Mouse (Mus musculus): ENCODE measurements at regions not wholly inside any gene's neighbourhood (a gene's known extent, or its start where the extent isn't known, plus 50 kb on each side); places are given as distances from the start of the nearest gene placed in this dataset.
A peak's percentile ranks its signal among the peaks of the same experiment; 100 is the strongest.

GRCm38 (mm10) chr2:18617520-18617919 is 54.7 kb upstream of the Commd3 start:
- Histone ChIP-seq H3K4me1 (replicated peaks) (no peaks in the 10 kb centered on the region), H3K36me3 (no peaks in the 10 kb centered on the region)

GRCm38 (mm10) chr2:18609868-18610185 is 62.4 kb upstream of the Commd3 start:
- Histone ChIP-seq H3K27me3 (replicated peaks) (peaks cover 33% of the 10 kb centered on the region), H3K4me3 (peak overlapping the region; percentile 52), H3K4me1 (replicated peaks) (peaks cover 19% of the 10 kb centered on the region), H3K9me3 (replicated peaks) (no peaks in the 10 kb centered on the region), H3K4me2 (peak overlapping the region; percentile 92), H3K9ac (no peak overlapping the region), H3K36me3 (no peaks in the 10 kb centered on the region), H3K27ac (ENCODE audit: poor library complexity, severe bottlenecking) (no peak overlapping the region)
- 4% methylated on average over 10 of the region's 10 CpGs for WGBS
- no peak for ATAC-seq (ENCODE audit: insufficient number of reproducible peaks, low FRiP score)

More at GRCm38 (mm10) chr2:18617520-18617919, 54.7 kb upstream of the Commd3 start:
- H3K27me3 ChIP-seq (replicated peaks) = peaks cover 34% of the 10 kb centered on the region
- H3K4me2 ChIP-seq = 0 out of 2 replicates have a peak overlapping the region, but pooled peaks have one; percentile 3
- WGBS = 12% methylated on average over 5 of the region's 5 CpGs
- no peak overlapping the region for H3K27ac ChIP-seq (ENCODE audit: poor library complexity, severe bottlenecking)
- no peak for ATAC-seq (ENCODE audit: insufficient number of reproducible peaks, low FRiP score)
- no peak overlapping the region for H3K9ac ChIP-seq
- H3K4me3 ChIP-seq = no peak overlapping the region
- no peaks in the 10 kb centered on the region for H3K9me3 ChIP-seq (replicated peaks)

GRCm38 (mm10) chr2:18609075-18609867 is 62.9 kb upstream of the Commd3 start:
- Histone ChIP-seq H3K36me3 (no peaks in the 10 kb centered on the region), H3K4me1 (replicated peaks) (peaks cover 19% of the 10 kb centered on the region), H3K9me3 (replicated peaks) (no peaks in the 10 kb centered on the region), H3K4me2 (peak overlapping the region; percentile 92), H3K27ac (ENCODE audit: poor library complexity, severe bottlenecking) (no peak overlapping the region), H3K4me3 (peak overlapping the region; percentile 52), H3K27me3 (replicated peaks) (peaks cover 37% of the 10 kb centered on the region), H3K9ac (peak overlapping the region; percentile 57; the same call in 1 of the 2 replicates)
- WGBS = under 1% methylated on average over 51 of the region's 51 CpGs
- ATAC-seq (ENCODE audit: insufficient number of reproducible peaks, low FRiP score) = peak; percentile 57; the same call in 1 of the 2 replicates

- H3K9ac ChIP-seq = peak overlapping the region; percentile 57; the same call in 1 of the 2 replicates
- peak overlapping the region; percentile 92 for H3K4me2 ChIP-seq
- H3K4me1 ChIP-seq (replicated peaks) = peaks cover 19% of the 10 kb centered on the region
- ATAC-seq (ENCODE audit: insufficient number of reproducible peaks, low FRiP score) = peak; percentile 57
- H3K27ac ChIP-seq (ENCODE audit: poor library complexity, severe bottlenecking) = no peak overlapping the region
- WGBS = under 1% methylated on average over 29 of the region's 29 CpGs
- H3K9me3 ChIP-seq (replicated peaks) = no peaks in the 10 kb centered on the region
- peak overlapping the region; percentile 52 for H3K4me3 ChIP-seq
- H3K36me3 ChIP-seq = no peaks in the 10 kb centered on the region
- peaks cover 45% of the 10 kb centered on the region for H3K27me3 ChIP-seq (replicated peaks)
These were observed 63.7 kb upstream of the Commd3 start for GRCm38 (mm10) chr2:18608260-18609074.

- H3K27ac ChIP-seq (ENCODE audit: poor library complexity, severe bottlenecking) = no peak overlapping the region
- peak overlapping the region; percentile 52 for H3K4me3 ChIP-seq
- peaks cover 44% of the 10 kb centered on the region for H3K27me3 ChIP-seq (replicated peaks)
- WGBS = 2% methylated on average over 14 of the region's 14 CpGs
- peaks cover 19% of the 10 kb centered on the region for H3K4me1 ChIP-seq (replicated peaks)
- ATAC-seq (ENCODE audit: insufficient number of reproducible peaks, low FRiP score) = no peak
- no peaks in the 10 kb centered on the region for H3K36me3 ChIP-seq
- H3K9me3 ChIP-seq (replicated peaks) = no peaks in the 10 kb centered on the region
- H3K4me2 ChIP-seq = peak overlapping the region; percentile 92
- peak overlapping the region; percentile 57; the same call in 1 of the 2 replicates for H3K9ac ChIP-seq
These were observed 64.5 kb upstream of the Commd3 start for GRCm38 (mm10) chr2:18607586-18608259.

- peaks cover 44% of the 10 kb centered on the region for H3K27me3 ChIP-seq (replicated peaks)
- H3K4me1 ChIP-seq (replicated peaks) = peaks cover 19% of the 10 kb centered on the region
- H3K36me3 ChIP-seq = no peaks in the 10 kb centered on the region
- no peak overlapping the region for H3K9ac ChIP-seq
- H3K9me3 ChIP-seq (replicated peaks) = no peaks in the 10 kb centered on the region
- no peak overlapping the region for H3K27ac ChIP-seq (ENCODE audit: poor library complexity, severe bottlenecking)
- ATAC-seq (ENCODE audit: insufficient number of reproducible peaks, low FRiP score) = no peak
- WGBS = 8% methylated on average over 6 of the region's 6 CpGs
- peak overlapping the region; percentile 92 for H3K4me2 ChIP-seq
- H3K4me3 ChIP-seq = peak overlapping the region; percentile 52
These were observed 65.1 kb upstream of the Commd3 start for GRCm38 (mm10) chr2:18607088-18607487.

GRCm38 (mm10) chr2:18592221-18592620 is 80.0 kb upstream of the Commd3 start:
- H3K9ac ChIP-seq = no peak overlapping the region
- H3K27ac ChIP-seq (ENCODE audit: poor library complexity, severe bottlenecking) = no peak overlapping the region
- H3K4me3 ChIP-seq = no peak overlapping the region
- no peak overlapping the region for H3K4me2 ChIP-seq
- H3K36me3 ChIP-seq = no peaks in the 10 kb centered on the region
- H3K27me3 ChIP-seq (replicated peaks) = peaks cover 10% of the 10 kb centered on the region
- H3K4me1 ChIP-seq (replicated peaks) = no peaks in the 10 kb centered on the region
- WGBS = 58% methylated on average over 4 of the region's 4 CpGs
- no peaks in the 10 kb centered on the region for H3K9me3 ChIP-seq (replicated peaks)
- no peak for ATAC-seq (ENCODE audit: insufficient number of reproducible peaks, low FRiP score)

GRCm38 (mm10) chr2:18588232-18588631 is 84.0 kb upstream of the Commd3 start:
- no peak overlapping the region for H3K27ac ChIP-seq (ENCODE audit: poor library complexity, severe bottlenecking)
- H3K9ac ChIP-seq = no peak overlapping the region
- H3K9me3 ChIP-seq (replicated peaks) = no peaks in the 10 kb centered on the region
- H3K4me1 ChIP-seq (replicated peaks) = no peaks in the 10 kb centered on the region
- H3K4me3 ChIP-seq = peak overlapping the region; percentile 63
- peaks cover 20% of the 10 kb centered on the region for H3K27me3 ChIP-seq (replicated peaks)
- no peak for ATAC-seq (ENCODE audit: insufficient number of reproducible peaks, low FRiP score)
- WGBS = 5% methylated on average over 4 of the region's 4 CpGs
- peak overlapping the region; percentile 71 for H3K4me2 ChIP-seq
- no peaks in the 10 kb centered on the region for H3K36me3 ChIP-seq

- WGBS = under 1% methylated on average over 16 of the region's 16 CpGs
- Histone ChIP-seq H3K36me3 (no peaks in the 10 kb centered on the region), H3K4me1 (replicated peaks) (no peaks in the 10 kb centered on the region), H3K9ac (peak overlapping the region; percentile 65), H3K4me3 (peak overlapping the region; percentile 63), H3K27ac (ENCODE audit: poor library complexity, severe bottlenecking) (no peak overlapping the region), H3K27me3 (replicated peaks) (peaks cover 23% of the 10 kb centered on the region), H3K4me2 (peak overlapping the region; percentile 71), H3K9me3 (replicated peaks) (no peaks in the 10 kb centered on the region)
- ATAC-seq (ENCODE audit: insufficient number of reproducible peaks, low FRiP score) = peak; percentile 15; the same call in 1 of the 2 replicates
These were observed 84.4 kb upstream of the Commd3 start for GRCm38 (mm10) chr2:18587746-18588231.

- ATAC-seq (ENCODE audit: insufficient number of reproducible peaks, low FRiP score) = peak; percentile 79
- Histone ChIP-seq H3K4me1 (replicated peaks) (no peaks in the 10 kb centered on the region), H3K27ac (ENCODE audit: poor library complexity, severe bottlenecking) (no peak overlapping the region), H3K9ac (peak overlapping the region; percentile 65), H3K4me2 (peak overlapping the region; percentile 71), H3K27me3 (replicated peaks) (peaks cover 23% of the 10 kb centered on the region), H3K4me3 (peak overlapping the region; percentile 63), H3K9me3 (replicated peaks) (no peaks in the 10 kb centered on the region), H3K36me3 (no peaks in the 10 kb centered on the region)
- 1% methylated on average over 31 of the region's 31 CpGs for WGBS
These were observed 85.1 kb upstream of the Commd3 start for GRCm38 (mm10) chr2:18586925-18587724.
